10 mouse cellular contexts compared by ENCODE assay signal in genomic region chr4:149571651-149572149, GRCm38 (mm10). TPM values are rescaled to one million over a fixed set of nuclear protein-coding genes. Genes with fewer than 3 reads are reported as not detected.
DNase-seq lines count a peak whose midpoint lies in the region; ATAC-seq and TF ChIP-seq lines count a peak whose summit lies in the region.
"Had no signal": no experiment of that assay in that cellular context is flagged by ENCODE, and none has a peak within 500 bp of the region (broad histone marks: within the 10 kb centered on the region; RNA-seq: fewer than 3 reads in every experiment).

No protein-coding gene starts in this region.

- no peak for ATAC-seq in heart, embryonic 11.5 days (replicated peaks; ENCODE audit: insufficient number of reproducible peaks, low FRiP score, low TSS enrichment)
- peak; percentile 70 for ATAC-seq in intestine, postnatal 0 days

- WGBS in heart, embryonic 11.5 days (ENCODE audit: insufficient replicate concordance): 38% methylated on average over 8 of the region's 8 CpGs
- 32% methylated on average over 8 of the region's 8 CpGs for WGBS in intestine, postnatal 0 days
- 13% methylated on average over 8 of the region's 8 CpGs for WGBS in small intestine, adult 2 months

- DNase-seq in heart, adult 11 months: peak; percentile 96
- peak; percentile 51 to 52 for DNase-seq in cerebellum, postnatal 36 days
- DNase-seq in frontal cortex, adult 2 months (ENCODE audit: extremely low spot score in 1 of 2, low spot score in 1 of 2): no peak
- no peak for DNase-seq in left cerebral cortex, adult 11 months (ENCODE audit: low spot score)
- DNase-seq in c-Kit-positive CD71-positive TER-119-positive erythroid progenitor cells, embryonic 14.5 days (ENCODE audit: low spot score): no peak

- no peak for TF ChIP-seq POLR2A in small intestine, adult 2 months (IDR thresholded peaks at IDR 0.05; ENCODE audit: low read depth, low read length)

- TF ChIP-seq CTCF in intestine, postnatal 0 days (IDR thresholded peaks at IDR 0.05; ENCODE audit: low read depth): no peak
- TF ChIP-seq CTCF in small intestine, adult 2 months (IDR thresholded peaks at IDR 0.05; ENCODE audit: extremely low read depth, insufficient read length, insufficient replicate concordance, low read depth, low read length): no peak

- peaks cover 11% of the 10 kb centered on the region; the same call in 1 of the 2 replicates for H3K27me3 ChIP-seq in heart, embryonic 11.5 days (ENCODE audit: control insufficient read depth, insufficient read depth, low read length)
- H3K27me3 ChIP-seq in intestine, postnatal 0 days (replicated peaks; ENCODE audit: control insufficient read depth, insufficient read depth, low read length): no peaks in the 10 kb centered on the region
- no peaks in the 10 kb centered on the region for H3K27me3 ChIP-seq in small intestine, adult 2 months (ENCODE audit: control insufficient read depth, insufficient read depth, low read length)
- H3K27me3 ChIP-seq: neural tube, embryonic 13.5 days had no signal

- no peak overlapping the region for H3K9ac ChIP-seq in heart, embryonic 11.5 days (ENCODE audit: low read depth, low read length)
- H3K9ac ChIP-seq in intestine, postnatal 0 days (ENCODE audit: low read depth, low read length): peak overlapping the region; percentile 48
- H3K9ac ChIP-seq: neural tube, embryonic 13.5 days had no signal

- no peak overlapping the region for H3K4me3 ChIP-seq in heart, embryonic 11.5 days (ENCODE audit: low read depth, low read length)
- H3K4me3 ChIP-seq in intestine, postnatal 0 days (ENCODE audit: low read depth, low read length): no peak overlapping the region
- peak overlapping the region; percentile 6; the same call in 1 of the 2 replicates for H3K4me3 ChIP-seq in small intestine, adult 2 months (ENCODE audit: low read depth, low read length)
- H3K4me3 ChIP-seq: erythroblast, embryonic 14.5 days; neural tube, embryonic 13.5 days had no signal

- no peaks in the 10 kb centered on the region for H3K9me3 ChIP-seq in heart, embryonic 11.5 days (replicated peaks; ENCODE audit: control insufficient read depth, low read length)
- H3K9me3 ChIP-seq in intestine, postnatal 0 days (ENCODE audit: control insufficient read depth): no peaks in the 10 kb centered on the region
- H3K9me3 ChIP-seq: neural tube, embryonic 13.5 days had no signal

- H3K4me2 ChIP-seq in heart, embryonic 11.5 days: no peak overlapping the region
- H3K4me2 ChIP-seq in intestine, postnatal 0 days (replicated peaks; ENCODE audit: low read depth): peak overlapping the region; percentile 7; the same call in 1 of the 2 replicates
- H3K4me2 ChIP-seq: neural tube, embryonic 13.5 days had no signal

- H3K36me3 ChIP-seq in heart, embryonic 11.5 days (ENCODE audit: control insufficient read depth, insufficient read depth, low read length): no peaks in the 10 kb centered on the region
- H3K36me3 ChIP-seq in intestine, postnatal 0 days (ENCODE audit: control insufficient read depth, insufficient read depth): no peaks in the 10 kb centered on the region
- no peaks in the 10 kb centered on the region for H3K36me3 ChIP-seq in small intestine, adult 2 months (ENCODE audit: control insufficient read depth, insufficient read depth, low read length)
- H3K36me3 ChIP-seq: neural tube, embryonic 13.5 days had no signal

- peaks cover 7% of the 10 kb centered on the region for H3K4me1 ChIP-seq in heart, embryonic 11.5 days (ENCODE audit: control insufficient read depth, insufficient read depth, low read length)
- peaks cover 16% of the 10 kb centered on the region for H3K4me1 ChIP-seq in intestine, postnatal 0 days (replicated peaks; ENCODE audit: control insufficient read depth, insufficient read depth, low read length)
- peaks cover 44% of the 10 kb centered on the region for H3K4me1 ChIP-seq in small intestine, adult 2 months (ENCODE audit: control insufficient read depth, insufficient read depth, insufficient read length, low read length)

- H3K27ac ChIP-seq in heart, embryonic 11.5 days (ENCODE audit: low read depth, low read length): no peak overlapping the region
- peak overlapping the region; percentile 87 for H3K27ac ChIP-seq in intestine, postnatal 0 days (ENCODE audit: low read depth, low read length)
- peak overlapping the region; percentile 91 for H3K27ac ChIP-seq in small intestine, adult 2 months (ENCODE audit: insufficient read depth, low read depth, low read length)
- H3K27ac ChIP-seq: neural tube, embryonic 13.5 days had no signal

RNA-seq across cellular contexts. Expression of gene Clstn1, which starts 14.6 kb away (rescaled TPM):
- polyA plus RNA-seq in heart, embryonic 11.5 days (2014; fragmentation: Nextera tagmentation; extraction: Ambion mirVana): 12.3 and 18.1 TPM in 2 replicates
- polyA plus RNA-seq in intestine, postnatal 0 days (2015; fragmentation: Nextera tagmentation; extraction: Ambion mirVana): 34.3 and 34.7 TPM in 2 replicates
- polyA plus RNA-seq in small intestine, adult 2 months (2012; rRNA removed): 35.6 and 76.4 TPM in 2 replicates
- 310 and 338 TPM in 2 replicates for polyA plus RNA-seq in frontal cortex, adult 2 months (2012; rRNA removed)

RNA-seq across cellular contexts. Expression of gene Ctnnbip1, which starts 53.7 kb away (rescaled TPM):
- 36.3 and 36.8 TPM in 2 replicates for polyA plus RNA-seq in heart, embryonic 11.5 days (2014; fragmentation: Nextera tagmentation; extraction: Ambion mirVana)
- 52.8 and 53.5 TPM in 2 replicates for polyA plus RNA-seq in intestine, postnatal 0 days (2015; fragmentation: Nextera tagmentation; extraction: Ambion mirVana)
- polyA plus RNA-seq in small intestine, adult 2 months (2012; rRNA removed): 10.8 and 27.2 TPM in 2 replicates
- polyA plus RNA-seq in frontal cortex, adult 2 months (2012; rRNA removed): 44.8 TPM in 2 replicates

Comparison
In these comparisons a context has a peak if more than half of its experiments do, and no peak if none do; other contexts are left out.
1. DNase-seq: peak in heart, adult 11 months (single experiment) and cerebellum, postnatal 36 days (2 of 2); none in frontal cortex, adult 2 months (0 of 2), left cerebral cortex, adult 11 months (single experiment) and c-Kit-positive CD71-positive TER-119-positive erythroid progenitor cells, embryonic 14.5 days (single experiment).